Mouse (Mus musculus): Measurements from ENCODE around the gene Kmt2d.

- no peak for TF ChIP-seq POLR2A (IDR thresholded peaks at IDR 0.05; ENCODE audit: borderline replicate concordance, extremely low read depth, insufficient read depth, insufficient read length, poor library complexity, severe bottlenecking)
- TF ChIP-seq CTCF (IDR thresholded peaks at IDR 0.05; ENCODE audit: borderline replicate concordance, extremely low read depth, insufficient read depth, insufficient read length): no peak
Observed at GRCm38 (mm10) chr15:98852071-98852470, 18.9 kb downstream of the Kmt2d start.

Data from brain, embryonic 14.5 days (tissue).